Mouse (Mus musculus) R1 (cell line): ENCODE results near the gene Ehbp1.

ENCODE experiments used
- DNase-seq: peaks from one replicate; pipeline ENCODE4 v3.0.0-alpha.2; 2018; ENCODE audit warnings: low read depth, low spot score

Ehbp1 gene

DNA sequence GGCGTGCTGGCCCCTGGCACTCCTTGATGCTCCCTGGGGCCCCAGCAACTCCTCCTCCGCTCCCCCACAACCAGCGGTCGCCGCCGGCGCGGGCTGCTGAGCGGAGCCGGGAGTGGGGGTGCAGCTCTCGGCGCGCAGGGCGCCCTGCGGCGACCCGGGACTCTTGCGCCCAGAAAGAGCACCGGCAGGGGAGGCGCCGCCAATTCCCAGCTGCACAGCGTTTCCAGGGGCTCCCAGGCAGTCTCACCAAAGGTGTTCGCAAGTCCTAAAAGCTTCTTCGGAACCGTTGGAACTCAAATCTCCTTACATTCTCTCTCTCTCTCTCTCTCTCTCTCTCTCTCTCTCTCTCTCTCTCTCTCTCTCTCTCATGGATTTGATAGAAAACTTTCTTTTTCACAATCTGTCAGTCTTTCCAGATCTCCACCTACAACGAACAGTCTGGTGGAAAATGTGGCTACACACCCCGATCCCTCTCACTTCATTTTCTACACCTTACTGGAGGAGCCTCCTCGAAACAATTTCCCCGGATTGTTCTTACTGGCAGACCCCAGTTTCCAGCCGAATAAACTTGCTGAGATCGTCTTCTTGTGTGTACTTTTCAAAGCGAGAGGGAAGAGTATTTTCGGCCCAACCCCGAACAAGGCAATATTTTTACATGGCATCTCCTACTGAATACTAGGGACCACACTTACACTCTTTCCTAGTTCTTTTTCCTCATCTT, 339.9 kb downstream of the Ehbp1 start:
- peak; percentile 33 for DNase-seq

DNA sequence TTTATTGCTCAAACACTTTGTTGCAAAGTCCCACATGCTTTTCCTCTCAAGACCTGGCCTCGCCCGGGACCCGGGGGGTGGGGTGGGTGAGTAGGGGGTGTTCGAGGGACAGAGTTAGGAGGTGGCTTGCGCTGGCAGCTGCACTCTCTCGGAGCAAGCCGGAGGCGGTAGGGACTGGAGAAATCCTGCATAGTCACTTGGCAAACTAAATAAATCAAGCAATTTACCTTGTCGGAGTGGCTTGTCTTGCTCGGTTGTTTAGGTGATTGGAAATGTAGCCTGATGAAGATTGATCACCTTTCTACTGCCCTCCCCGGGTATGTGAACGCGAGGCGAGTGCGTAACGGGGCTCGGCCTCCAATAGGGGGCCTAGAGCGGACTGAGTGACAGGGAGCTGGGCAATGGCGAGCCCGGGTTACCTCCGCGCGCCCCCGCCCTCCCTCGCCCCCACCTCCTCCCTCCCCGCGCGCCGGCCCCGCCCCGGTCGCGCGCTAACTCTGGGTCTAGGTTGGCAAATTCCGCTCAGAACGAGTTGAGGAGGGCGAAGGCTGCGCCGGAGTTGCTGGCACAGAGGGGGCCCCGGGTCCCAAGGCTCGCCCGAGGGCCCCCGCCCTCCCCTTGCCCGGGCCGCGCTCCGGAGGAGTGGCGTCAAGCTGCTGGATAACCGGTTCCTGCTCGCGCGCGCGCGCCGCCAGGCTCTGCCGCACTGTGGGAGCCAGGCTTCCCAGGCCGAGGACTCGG, 340.6 kb downstream of the Ehbp1 start:
- peak; percentile 87 for DNase-seq

- peak; percentile 45 for DNase-seq
Observed at GRCm38 (mm10) chr11:22000316-22001076, 341.6 kb downstream of the Ehbp1 start.

GRCm38 (mm10) chr11:21999396-22000315, 342.4 kb downstream of the Ehbp1 start:
- peak; percentile 38 for DNase-seq

DNA sequence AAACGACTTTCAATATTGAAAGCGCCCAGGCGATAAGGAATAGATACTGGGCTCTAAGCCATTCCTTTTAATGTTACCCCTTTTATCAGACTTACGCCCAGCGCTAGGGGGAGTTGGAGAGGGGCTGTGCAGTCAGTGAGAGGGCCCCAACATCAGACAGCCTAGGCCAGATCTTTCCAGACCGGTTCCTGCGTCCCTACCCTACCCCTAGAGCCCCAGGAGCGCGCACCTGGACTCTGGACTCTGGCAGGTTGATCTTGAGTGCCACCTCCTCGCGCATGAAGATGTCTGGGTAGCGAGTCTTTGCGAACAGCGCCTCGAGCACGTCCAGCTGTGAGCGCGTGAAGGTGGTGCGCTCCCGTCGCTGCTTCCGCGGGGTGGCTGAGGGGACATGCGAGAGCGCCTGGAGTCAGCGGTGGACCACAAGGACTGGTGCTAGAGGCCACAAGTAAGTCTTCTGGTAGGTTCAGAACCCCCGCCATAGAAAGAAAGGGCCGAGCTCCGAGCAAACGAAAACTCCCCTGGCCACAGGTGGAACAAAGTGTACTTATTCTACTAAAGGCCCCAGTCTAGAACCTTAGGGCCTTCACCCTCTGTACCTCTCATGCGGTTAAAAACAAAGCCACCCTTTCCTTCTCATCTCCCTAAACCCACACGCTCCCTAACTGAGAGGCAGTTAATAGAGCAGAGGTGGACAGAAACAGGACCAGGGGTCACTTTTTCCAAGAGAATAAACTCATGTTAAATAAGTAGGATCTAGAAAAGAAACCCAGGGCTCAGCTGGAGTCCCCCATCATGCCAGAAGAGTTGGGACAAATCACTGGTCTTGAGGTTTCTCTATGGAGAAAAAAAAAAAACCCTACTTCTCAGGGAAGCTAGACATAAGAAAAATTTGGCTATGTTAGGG, 343.7 kb downstream of the Ehbp1 start:
- DNase-seq: peak; percentile 55

DNA sequence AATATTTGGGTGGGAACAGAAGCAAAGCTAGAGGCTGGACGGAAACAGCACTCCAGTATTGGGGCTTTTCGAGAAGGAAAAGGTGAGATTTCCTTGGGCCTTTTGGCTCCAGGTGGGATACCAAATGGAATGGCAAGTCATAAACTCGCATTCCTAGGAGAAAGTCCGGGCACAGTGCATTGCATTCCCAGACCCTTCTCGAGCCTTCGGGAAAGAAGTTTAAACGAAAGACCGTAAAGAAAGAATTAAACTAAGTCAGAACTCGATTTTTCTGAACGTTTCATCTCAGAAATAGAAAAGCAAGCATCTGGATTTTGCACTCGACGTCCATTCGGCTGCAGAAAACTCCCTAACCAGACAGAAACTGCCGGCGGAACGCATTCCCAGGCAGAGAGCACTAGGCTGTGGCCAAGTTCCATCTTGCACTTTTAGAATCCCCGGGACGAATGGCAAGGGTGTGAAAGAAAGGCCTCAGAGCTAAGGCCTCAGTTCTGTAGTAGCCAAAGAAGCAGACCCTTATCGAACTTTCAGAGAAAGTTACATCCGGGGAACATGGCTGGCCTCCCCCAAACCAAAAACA, 344.4 kb downstream of the Ehbp1 start:
- no peak for DNase-seq

DNA sequence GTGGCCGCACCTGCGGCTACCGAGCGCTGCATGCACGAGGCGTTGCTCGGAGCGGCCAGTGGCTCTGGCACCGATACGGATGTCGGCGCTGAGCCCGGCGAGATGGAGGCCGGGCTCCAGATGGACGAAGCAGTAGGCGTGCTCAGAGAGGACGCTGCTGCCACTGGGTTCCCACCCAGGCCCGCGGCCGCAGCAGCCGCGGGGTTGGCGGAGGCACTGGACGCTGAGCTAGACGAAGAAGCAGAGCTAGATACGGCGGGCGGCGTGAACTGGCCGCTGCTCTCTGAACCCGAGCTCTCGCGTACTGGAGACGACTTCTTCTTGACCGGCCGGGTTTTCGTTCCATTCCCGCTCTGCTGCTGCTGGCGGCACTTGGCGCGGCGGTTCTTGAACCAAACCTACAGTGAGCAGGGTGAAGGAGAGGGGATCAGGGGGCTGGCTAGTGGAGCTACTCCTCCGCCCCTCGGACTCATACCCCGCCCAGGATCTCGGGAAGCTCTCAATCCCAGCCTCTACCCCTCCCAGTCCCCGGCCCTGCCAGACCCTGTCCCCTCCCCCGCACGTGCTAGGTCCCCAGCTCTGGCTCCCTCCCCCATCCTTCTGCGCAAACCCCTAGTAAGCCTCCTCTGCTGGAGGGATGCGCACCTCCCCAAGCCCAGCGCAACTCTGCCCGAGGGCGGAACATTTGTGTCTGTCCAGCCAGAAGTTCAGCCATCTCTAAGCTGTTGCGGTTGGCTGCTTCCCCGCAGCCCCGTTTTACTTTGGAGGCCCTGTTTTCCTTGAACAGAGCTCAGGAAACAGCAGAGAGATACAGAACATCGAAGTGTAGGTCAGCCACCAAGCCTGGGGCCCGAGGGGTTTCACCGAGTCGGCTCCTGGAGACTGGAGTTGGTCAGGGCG, 345.2 kb downstream of the Ehbp1 start:
- peak; percentile 88 for DNase-seq

- DNase-seq: peak; percentile 19
Observed at GRCm38 (mm10) chr11:21996325-21996647, 345.8 kb downstream of the Ehbp1 start.

DNA sequence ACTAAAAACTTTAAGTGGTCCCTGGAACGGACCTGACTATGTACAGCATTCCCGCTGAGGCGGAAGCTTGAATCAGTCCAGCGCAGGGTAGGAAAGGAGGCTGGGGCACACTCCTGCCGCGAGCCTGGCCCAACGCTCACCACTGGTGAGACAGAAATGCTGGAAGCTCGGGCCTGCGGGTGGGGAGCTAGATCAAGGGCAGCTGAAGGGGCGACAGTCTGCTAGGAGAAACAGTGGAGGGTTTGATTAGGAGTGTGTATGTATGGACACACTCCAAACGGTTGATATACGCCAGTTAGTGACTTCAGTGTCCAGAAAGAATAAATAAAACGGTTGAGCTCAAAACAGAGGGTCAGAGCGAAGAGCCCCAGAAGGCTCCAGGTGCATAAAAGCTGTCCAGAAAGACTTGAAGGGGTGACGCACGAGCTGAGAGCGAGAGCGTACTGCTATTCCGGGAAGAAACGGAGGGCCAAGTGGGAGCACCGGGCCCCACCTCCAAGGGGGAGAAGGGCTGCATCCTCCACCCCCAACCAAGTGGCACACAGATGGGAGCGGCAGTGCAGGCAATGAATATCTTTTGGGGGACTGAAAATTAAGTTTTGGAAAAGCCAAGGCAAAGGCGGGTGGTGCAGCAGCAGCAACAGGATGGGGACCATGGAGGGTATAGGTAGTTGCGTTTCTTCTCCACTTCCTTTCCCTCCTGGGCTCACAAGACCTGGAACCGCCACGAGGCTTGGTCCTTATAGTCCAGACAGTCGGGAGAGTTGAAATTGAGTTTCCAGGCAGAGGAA, 346.4 kb downstream of the Ehbp1 start:
- DNase-seq: peak; percentile 38

- DNase-seq: peak; percentile 37
Observed at GRCm38 (mm10) chr11:21994377-21995370, 347.4 kb downstream of the Ehbp1 start.

GRCm38 (mm10) chr11:21993597-21994376, 348.3 kb downstream of the Ehbp1 start:
- peak; percentile 49 for DNase-seq

DNA sequence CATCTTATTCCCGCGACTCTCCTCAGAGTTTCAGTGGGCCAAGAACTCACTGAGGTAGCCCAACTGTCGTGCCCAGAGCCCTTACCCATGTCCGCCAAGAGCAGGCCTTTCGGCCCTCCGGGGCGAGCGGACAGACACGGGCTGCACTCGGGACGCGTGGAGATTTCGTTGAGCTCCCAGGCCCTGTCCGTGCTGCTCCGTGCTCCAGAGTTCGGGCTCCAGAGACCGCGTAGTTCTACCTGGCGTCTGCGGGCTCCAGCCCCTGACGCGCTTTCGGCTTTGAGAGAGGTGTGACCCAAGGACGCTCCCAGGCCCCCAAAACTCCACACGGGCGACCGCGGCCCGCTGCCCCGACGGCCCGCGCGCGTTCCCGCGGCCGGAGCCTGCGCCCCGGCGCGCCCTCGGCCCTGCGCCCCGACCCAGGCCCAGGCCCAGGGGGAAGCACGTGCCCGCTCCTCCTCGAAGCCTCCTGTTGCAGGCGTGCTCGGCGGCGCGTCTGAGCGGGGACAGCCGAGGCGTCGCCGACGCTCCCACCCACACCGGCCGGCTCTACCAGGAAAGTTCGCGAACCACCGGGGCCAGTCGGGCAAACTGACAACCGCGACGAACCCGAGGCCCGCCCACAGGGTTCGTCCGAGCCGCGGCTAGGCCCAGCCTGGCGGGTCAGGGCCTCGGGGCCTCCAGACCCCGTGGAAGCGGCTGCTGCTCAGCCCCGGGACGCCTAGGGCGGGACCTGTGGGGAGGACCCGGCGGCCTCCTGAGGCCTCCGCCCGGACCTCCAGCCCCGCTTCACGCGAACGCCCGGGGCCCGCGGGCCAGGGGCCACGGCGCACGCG, 349.1 kb downstream of the Ehbp1 start:
- DNase-seq: peak; percentile 59

- DNase-seq: peak; percentile 90
Observed at GRCm38 (mm10) chr11:21988398-21988946, 353.6 kb downstream of the Ehbp1 start.

GRCm38 (mm10) chr11:21985118-21985517, 357.0 kb downstream of the Ehbp1 start:
- DNase-seq: peak; percentile 0

GRCm38 (mm10) chr11:21974005-21974531, 368.0 kb downstream of the Ehbp1 start:
- DNase-seq: no peak
